Comparison of ENCODE assay signal across 8 mouse cellular contexts in the genomic region with DNA sequence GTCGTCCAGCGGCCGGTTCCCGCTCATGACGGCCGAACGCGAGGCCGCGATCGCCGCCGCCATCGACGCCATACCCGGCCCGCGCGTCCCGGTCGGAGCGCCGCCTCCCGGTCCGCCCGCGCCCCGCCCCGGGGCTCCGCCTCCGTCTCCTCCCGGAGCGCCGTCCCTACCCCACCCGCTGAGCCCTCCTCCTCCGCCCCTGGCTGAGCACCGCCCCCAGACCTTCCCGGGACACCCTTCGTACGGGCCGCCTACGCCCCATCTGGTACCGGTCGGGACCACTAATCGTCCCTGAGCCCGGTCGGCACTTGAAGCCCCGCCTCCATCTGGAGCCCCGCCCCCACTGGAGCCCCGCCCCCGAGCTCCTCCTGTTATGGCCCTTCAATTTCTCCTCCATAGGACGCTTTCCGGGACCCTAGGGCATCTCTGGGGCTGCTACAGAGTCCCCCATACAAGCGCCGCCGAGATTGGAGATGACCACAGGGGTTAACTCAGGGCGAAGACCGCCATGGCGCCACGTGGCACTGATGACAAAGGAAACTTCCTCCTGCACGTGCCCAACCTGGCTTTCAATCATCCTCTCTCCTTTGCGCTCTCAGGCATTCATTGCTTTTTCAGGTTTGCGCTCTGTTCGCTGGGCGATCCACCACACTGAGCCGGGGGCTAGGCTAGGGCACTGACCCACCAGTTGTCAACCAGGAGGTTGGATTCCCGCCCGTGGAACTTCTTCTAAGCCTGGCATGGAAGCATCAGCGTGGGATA. TPM values are rescaled to one million over a fixed set of nuclear protein-coding genes. Genes with fewer than 3 reads are reported as not detected.
DNase-seq lines count a peak whose midpoint lies in the region; ATAC-seq lines count a peak whose summit lies in the region.

A gene (minus strand): TSS at position 258 of the 762 bp plus-strand sequence.

- peak within 1 kb of the TSS; percentile 75 for H3K4me2 ChIP-seq in embryonic facial prominence, embryonic 11.5 days (ENCODE audit: low read depth, low read length)
- H3K4me2 ChIP-seq in midbrain, embryonic 11.5 days, result peak within 1 kb of the TSS; percentile 78

- peak within 1 kb of the TSS; percentile 85 for H3K27ac ChIP-seq in embryonic facial prominence, embryonic 11.5 days (replicated peaks; ENCODE audit: low read depth, low read length)
- peak within 1 kb of the TSS; percentile 30 for H3K27ac ChIP-seq in midbrain, embryonic 11.5 days (ENCODE audit: low read depth, low read length)

- peak; percentile 91 for ATAC-seq in embryonic facial prominence, embryonic 11.5 days (replicated peaks; ENCODE audit: insufficient number of reproducible peaks, low FRiP score, low TSS enrichment, low read depth)
- ATAC-seq in granulocyte monocyte progenitor cell, adult 5-6 weeks (replicated peaks; ENCODE audit: poor library complexity, severe bottlenecking), result peak; percentile 89
- ATAC-seq in midbrain, embryonic 11.5 days (ENCODE audit: low FRiP score), result peak; percentile 94

- peak within 1 kb of the TSS; percentile 76 for H3K4me3 ChIP-seq in embryonic facial prominence, embryonic 11.5 days (ENCODE audit: low read depth, low read length)
- H3K4me3 ChIP-seq in midbrain, embryonic 11.5 days (ENCODE audit: low read depth, low read length), result peak within 1 kb of the TSS; percentile 81

- peaks cover 2% of the 10 kb centered on the region; the same call in 1 of the 2 replicates for H3K4me1 ChIP-seq in embryonic facial prominence, embryonic 11.5 days (ENCODE audit: control insufficient read depth, insufficient read depth, low read length)
- H3K4me1 ChIP-seq in midbrain, embryonic 11.5 days (ENCODE audit: control insufficient read depth, insufficient read depth, low read length), result peaks cover 14% of the 10 kb centered on the region

- no peaks in the 10 kb centered on the region for H3K9me3 ChIP-seq in embryonic facial prominence, embryonic 11.5 days (replicated peaks; ENCODE audit: control insufficient read depth, low read length)
- H3K9me3 ChIP-seq in midbrain, embryonic 11.5 days (ENCODE audit: control insufficient read depth, low read length), result no peaks in the 10 kb centered on the region

- H3K27me3 ChIP-seq in embryonic facial prominence, embryonic 11.5 days (ENCODE audit: control insufficient read depth, insufficient read depth, low read length), result no peaks in the 10 kb centered on the region
- no peaks in the 10 kb centered on the region for H3K27me3 ChIP-seq in midbrain, embryonic 11.5 days (ENCODE audit: control insufficient read depth, insufficient read depth, low read length)

- H3K9ac ChIP-seq in embryonic facial prominence, embryonic 11.5 days (replicated peaks; ENCODE audit: low read length), result peak within 1 kb of the TSS; percentile 84
- peak within 1 kb of the TSS; percentile 86 for H3K9ac ChIP-seq in midbrain, embryonic 11.5 days (ENCODE audit: low read length)

- 2% methylated on average over 48 of the region's 69 CpGs for WGBS in embryonic facial prominence, embryonic 11.5 days
- 2% methylated on average over 67 of the region's 69 CpGs for WGBS in midbrain, embryonic 11.5 days

- H3K36me3 ChIP-seq in embryonic facial prominence, embryonic 11.5 days (replicated peaks; ENCODE audit: control insufficient read depth, insufficient read depth, low read depth, low read length), result no peaks in the 10 kb centered on the region; the same call in 1 of the 2 replicates
- no peaks in the 10 kb centered on the region for H3K36me3 ChIP-seq in midbrain, embryonic 11.5 days (ENCODE audit: control insufficient read depth, insufficient read depth, low read length)

- peak; percentile 89 for DNase-seq in adrenal gland, postnatal 25 days
- DNase-seq in embryonic facial prominence, embryonic 11.5 days (ENCODE audit: low spot score), result peak; percentile 91
- peak; percentile 89 for DNase-seq in kidney, adult 11 months
- peak; percentile 92 for DNase-seq in left cerebral cortex, postnatal 4 days
- peak; percentile 99 for DNase-seq in midbrain, embryonic 11.5 days (ENCODE audit: low spot score, missing footprints)
- peak; percentile 88 for DNase-seq in right cerebral cortex, postnatal 4 days
- peak; percentile 93 for DNase-seq in yolk sac, embryonic 10.5 days (ENCODE audit: low spot score)

- intact Hi-C loops in left cerebral cortex, postnatal 4 days (cut with DNase I), result loop anchor here (5.0 kb wide), 1 partner anchor 41 kb away; no protein-coding TSS in a partner anchor

RNA-seq across cellular contexts. Expression of the gene that starts here (rescaled TPM):
- 41.0 and 46.1 TPM in 2 replicates for total RNA-seq in adrenal gland, postnatal 25 days (2021)
- 27.0 and 27.7 TPM in 2 replicates for polyA plus RNA-seq in embryonic facial prominence, embryonic 11.5 days (2014; fragmentation: Nextera tagmentation; extraction: Ambion mirVana)
- 9.6 and 10.7 TPM in 2 replicates for total RNA-seq in granulocyte monocyte progenitor cell, adult 5-6 weeks (2014; fragmentation: Nextera tagmentation)
- total RNA-seq in granulocyte monocyte progenitor cell, adult 5-6 weeks (2017), result 1.2 and 1.4 TPM in 2 replicates
- 10 to 100 TPM; 86.2 to 89.8 TPM for total RNA-seq in left cerebral cortex, postnatal 4 days (2021)
- 17.4 and 21.2 TPM in 2 replicates for polyA plus RNA-seq in midbrain, embryonic 11.5 days (2014; fragmentation: Nextera tagmentation; extraction: Ambion mirVana)

Comparison
In these comparisons a context has a peak if more than half of its experiments do, and no peak if none do; other contexts are left out.
1. Peak in every context shown above with its lines: DNase-seq, ATAC-seq, H3K4me3 ChIP-seq and H3K27ac ChIP-seq.